Mouse (Mus musculus) testis, postnatal 14 days (tissue): ENCODE measurements around the gene Gm20388.

Experiments used
- DNase-seq: peaks from one replicate; pipeline ENCODE4 v3.0.0; 2021; ENCODE audit warnings: low spot score

Gene Gm20388

GRCm38 (mm10) chr8:124271518-124271917, 4360.9 kb downstream of the Gm20388 start:
- no peak for DNase-seq

GRCm38 (mm10) chr8:124272792-124273191, 4362.2 kb downstream of the Gm20388 start:
- DNase-seq = no peak

- DNase-seq = no peak
Measured at GRCm38 (mm10) chr8:124273606-124274218, 4363.1 kb downstream of the Gm20388 start.

- DNase-seq = no peak
Measured at GRCm38 (mm10) chr8:124274441-124275120, 4363.9 kb downstream of the Gm20388 start.

GRCm38 (mm10) chr8:124275377-124276071, 4364.9 kb downstream of the Gm20388 start:
- no peak for DNase-seq

GRCm38 (mm10) chr8:124277951-124278910, 4367.6 kb downstream of the Gm20388 start:
- no peak for DNase-seq

- no peak for DNase-seq
Measured at GRCm38 (mm10) chr8:124278956-124279689, 4368.5 kb downstream of the Gm20388 start.

GRCm38 (mm10) chr8:124279690-124279985, 4369.0 kb downstream of the Gm20388 start:
- DNase-seq = no peak

- DNase-seq = no peak
Measured at GRCm38 (mm10) chr8:124281700-124282541, 4371.3 kb downstream of the Gm20388 start.

GRCm38 (mm10) chr8:124282878-124283630, 4372.4 kb downstream of the Gm20388 start:
- DNase-seq = no peak

GRCm38 (mm10) chr8:124283644-124284332, 4373.1 kb downstream of the Gm20388 start:
- no peak for DNase-seq

- DNase-seq = no peak
Measured at GRCm38 (mm10) chr8:124284333-124284711, 4373.7 kb downstream of the Gm20388 start.

GRCm38 (mm10) chr8:124284984-124285576, 4374.4 kb downstream of the Gm20388 start:
- DNase-seq = no peak

- DNase-seq = no peak
Measured at GRCm38 (mm10) chr8:124286461-124287124, 4376.0 kb downstream of the Gm20388 start.

- no peak for DNase-seq
Measured at GRCm38 (mm10) chr8:124288215-124288864, 4377.7 kb downstream of the Gm20388 start.

- no peak for DNase-seq
Measured at GRCm38 (mm10) chr8:124289481-124290050, 4378.9 kb downstream of the Gm20388 start.

GRCm38 (mm10) chr8:124290911-124291691, 4380.5 kb downstream of the Gm20388 start:
- no peak for DNase-seq
